Mouse (Mus musculus) hindbrain, embryonic 15.5 days (tissue): Measurements from ENCODE around the gene Sertad4. TPM values are rescaled to one million over a fixed set of nuclear protein-coding genes. Genes with fewer than 3 reads are reported as not detected.

Experiments used
- ATAC-seq: fragments of 200-750 bp; cut with Nextera tagmentation; 2 replicates; pipeline ENCODE4 v1.8.0; 2017; ENCODE audit warnings: low read depth, moderate number of reproducible peaks, moderate TSS enrichment; ENCODE audit not compliant: low FRiP score
- H3K27ac ChIP-seq: fragments of 300-500 bp; sonication (generic); replicated peaks from 2 replicates; pipeline ENCODE4 v1.5.1; 2015; ENCODE audit warnings: mild to moderate bottlenecking, inconsistent platforms
- H3K27me3 ChIP-seq: fragments of 300-500 bp; sonication (generic); 2 replicates; pipeline ENCODE4 v1.6.1; 2015; ENCODE audit warnings: control low read depth, inconsistent platforms
- H3K36me3 ChIP-seq: fragments of 300-500 bp; sonication (generic); 2 replicates; pipeline ENCODE4 v1.6.1; 2015; ENCODE audit warnings: control low read depth, inconsistent platforms
- H3K4me1 ChIP-seq: fragments of 300-500 bp; sonication (generic); replicated peaks from 2 replicates; pipeline ENCODE4 v1.6.1; 2015; ENCODE audit warnings: control low read depth, inconsistent platforms
- H3K4me2 ChIP-seq: fragments of 300-500 bp; sonication (generic); 2 replicates; pipeline ENCODE4 v1.6.1; 2015; ENCODE audit warnings: moderate library complexity, mild to moderate bottlenecking, inconsistent platforms
- H3K4me3 ChIP-seq: fragments of 300-500 bp; sonication (generic); 2 replicates; pipeline ENCODE4 v1.5.1; 2015; ENCODE audit warnings: mild to moderate bottlenecking, inconsistent platforms
- H3K9ac ChIP-seq: fragments of 300-500 bp; sonication (generic); 2 replicates; pipeline ENCODE4 v1.6.1; 2015; ENCODE audit warnings: inconsistent platforms
- H3K9me3 ChIP-seq: fragments of 300-500 bp; sonication (generic); 2 replicates; pipeline ENCODE4 v1.6.1; 2016; ENCODE audit warnings: control low read depth, inconsistent platforms
- WGBS: fragments of 180-500 bp; shearing (Covaris S2); methylation state at CpG from one replicate; pipeline ENCODE4 v1.1.7; 2015; 5-methylcytosine and 5-hydroxymethylcytosine counted together
- polyA plus RNA-seq: library from polyadenylated mRNA; unstranded; fragments of >200 nt; fragmentation: Nextera tagmentation; extraction: Ambion mirVana; gene quantifications from 2 replicates; pipeline ENCODE4 v1.2.1, GENCODE M21; 2015

Sertad4 gene
- polyA plus RNA-seq, 1 experiment from 2014 or later = 19.4 TPM

- Histone ChIP-seq H3K27ac (no peak overlapping the region), H3K4me3 (no peak overlapping the region), H3K4me1 (peaks cover 20% of the 10 kb centered on the region), H3K9ac (no peak overlapping the region), H3K36me3 (no peaks in the 10 kb centered on the region), H3K4me2 (no peak overlapping the region), H3K27me3 (no peaks in the 10 kb centered on the region), H3K9me3 (no peaks in the 10 kb centered on the region)
- 27% methylated on average over 9 of the region's 9 CpGs for WGBS
- no peak for ATAC-seq
These were observed 29.8 kb downstream of the Sertad4 start for GRCm38 (mm10) chr1:192825746-192826145.

- H3K36me3 ChIP-seq = no peaks in the 10 kb centered on the region
- H3K4me2 ChIP-seq = no peak overlapping the region
- ATAC-seq = peak; percentile 80
- H3K4me1 ChIP-seq = peaks cover 14% of the 10 kb centered on the region
- H3K27ac ChIP-seq = peak overlapping the region; percentile 69
- H3K9me3 ChIP-seq = no peaks in the 10 kb centered on the region
- H3K27me3 ChIP-seq = no peaks in the 10 kb centered on the region
- no peak overlapping the region for H3K9ac ChIP-seq
- 15% methylated on average over 13 of the region's 13 CpGs for WGBS
- no peak overlapping the region for H3K4me3 ChIP-seq
These were observed 32.7 kb downstream of the Sertad4 start for GRCm38 (mm10) chr1:192822652-192823525.

- Histone ChIP-seq H3K4me3 (no peak overlapping the region), H3K36me3 (no peaks in the 10 kb centered on the region)
These were observed 33.3 kb downstream of the Sertad4 start for GRCm38 (mm10) chr1:192822309-192822651.

GRCm38 (mm10) chr1:192818334-192818733 lies 37.2 kb downstream of the Sertad4 start:
- Histone ChIP-seq H3K4me1 (peaks cover 9% of the 10 kb centered on the region), H3K27me3 (no peaks in the 10 kb centered on the region), H3K4me3 (no peak overlapping the region), H3K36me3 (no peaks in the 10 kb centered on the region), H3K27ac (no peak overlapping the region), H3K4me2 (no peak overlapping the region), H3K9me3 (no peaks in the 10 kb centered on the region), H3K9ac (no peak overlapping the region)
- 92% methylated on average over 5 of the region's 5 CpGs for WGBS
- no peak for ATAC-seq

More at GRCm38 (mm10) chr1:192822309-192822651, 33.3 kb downstream of the Sertad4 start:
- 56% methylated on average over 1 of the region's 1 CpGs for WGBS
- Histone ChIP-seq H3K4me2 (no peak overlapping the region), H3K27me3 (no peaks in the 10 kb centered on the region), H3K9me3 (no peaks in the 10 kb centered on the region), H3K9ac (no peak overlapping the region), H3K27ac (peak overlapping the region; percentile 69; the same call in 1 of the 2 replicates), H3K4me1 (peaks cover 14% of the 10 kb centered on the region)
- ATAC-seq = no peak

GRCm38 (mm10) chr1:192815789-192816188 lies 39.8 kb downstream of the Sertad4 start:
- Histone ChIP-seq H3K4me2 (no peak overlapping the region), H3K9ac (no peak overlapping the region), H3K27ac (no peak overlapping the region), H3K4me3 (no peak overlapping the region), H3K9me3 (no peaks in the 10 kb centered on the region), H3K4me1 (no peaks in the 10 kb centered on the region), H3K36me3 (no peaks in the 10 kb centered on the region), H3K27me3 (no peaks in the 10 kb centered on the region)
- 70% methylated on average over 2 of the region's 2 CpGs for WGBS
- ATAC-seq = no peak

GRCm38 (mm10) chr1:192814700-192815099 lies 40.9 kb downstream of the Sertad4 start:
- Histone ChIP-seq H3K27ac (no peak overlapping the region), H3K4me2 (no peak overlapping the region), H3K9ac (no peak overlapping the region), H3K9me3 (no peaks in the 10 kb centered on the region), H3K27me3 (no peaks in the 10 kb centered on the region), H3K4me3 (no peak overlapping the region), H3K4me1 (no peaks in the 10 kb centered on the region), H3K36me3 (no peaks in the 10 kb centered on the region)
- 31% methylated on average over 3 of the region's 3 CpGs for WGBS
- no peak for ATAC-seq

- H3K4me3 ChIP-seq = no peak overlapping the region
- no peaks in the 10 kb centered on the region for H3K27me3 ChIP-seq
These were observed 42.8 kb downstream of the Sertad4 start for GRCm38 (mm10) chr1:192812758-192813157.

GRCm38 (mm10) chr1:192812290-192812689 lies 43.3 kb downstream of the Sertad4 start:
- no peaks in the 10 kb centered on the region for H3K27me3 ChIP-seq
- WGBS = 88% methylated on average over 5 of the region's 5 CpGs
- ATAC-seq = no peak
- H3K9ac ChIP-seq = no peak overlapping the region
- H3K27ac ChIP-seq = no peak overlapping the region
- no peak overlapping the region for H3K4me2 ChIP-seq
- H3K4me3 ChIP-seq = no peak overlapping the region
- no peaks in the 10 kb centered on the region for H3K4me1 ChIP-seq
- H3K36me3 ChIP-seq = no peaks in the 10 kb centered on the region
- H3K9me3 ChIP-seq = no peaks in the 10 kb centered on the region

More at GRCm38 (mm10) chr1:192812758-192813157, 42.8 kb downstream of the Sertad4 start:
- no peaks in the 10 kb centered on the region for H3K9me3 ChIP-seq
- H3K4me1 ChIP-seq = no peaks in the 10 kb centered on the region
- no peak for ATAC-seq
- no peaks in the 10 kb centered on the region for H3K36me3 ChIP-seq
- no peak overlapping the region for H3K27ac ChIP-seq
- H3K9ac ChIP-seq = no peak overlapping the region
- WGBS = 94% methylated on average over 9 of the region's 9 CpGs
- no peak overlapping the region for H3K4me2 ChIP-seq

GRCm38 (mm10) chr1:192806168-192807157 lies 49.1 kb downstream of the Sertad4 start:
- no peak overlapping the region for H3K27ac ChIP-seq
- no peak overlapping the region for H3K4me2 ChIP-seq
- no peak overlapping the region for H3K4me3 ChIP-seq
- no peaks in the 10 kb centered on the region for H3K27me3 ChIP-seq
- no peaks in the 10 kb centered on the region for H3K4me1 ChIP-seq
- H3K9ac ChIP-seq = no peak overlapping the region
- H3K36me3 ChIP-seq = no peaks in the 10 kb centered on the region
- ATAC-seq = no peak
- 60% methylated on average over 9 of the region's 10 CpGs for WGBS
- H3K9me3 ChIP-seq = no peaks in the 10 kb centered on the region

- no peaks in the 10 kb centered on the region for H3K9me3 ChIP-seq
These were observed 55.2 kb downstream of the Sertad4 start for GRCm38 (mm10) chr1:192800338-192800737.

GRCm38 (mm10) chr1:192799165-192799991 lies 56.2 kb downstream of the Sertad4 start:
- Histone ChIP-seq H3K36me3 (no peaks in the 10 kb centered on the region), H3K9me3 (no peaks in the 10 kb centered on the region), H3K4me1 (peaks cover 17% of the 10 kb centered on the region), H3K4me3 (no peak overlapping the region), H3K9ac (no peak overlapping the region), H3K4me2 (no peak overlapping the region), H3K27me3 (no peaks in the 10 kb centered on the region), H3K27ac (no peak overlapping the region)
- 35% methylated on average over 10 of the region's 10 CpGs for WGBS
- ATAC-seq = no peak

More at GRCm38 (mm10) chr1:192800338-192800737, 55.2 kb downstream of the Sertad4 start:
- H3K36me3 ChIP-seq = no peaks in the 10 kb centered on the region
- H3K4me3 ChIP-seq = no peak overlapping the region
- no peak overlapping the region for H3K9ac ChIP-seq
- peaks cover 17% of the 10 kb centered on the region for H3K4me1 ChIP-seq
- no peak overlapping the region for H3K4me2 ChIP-seq
- 92% methylated on average over 8 of the region's 8 CpGs for WGBS
- H3K27ac ChIP-seq = no peak overlapping the region
- no peak for ATAC-seq
- H3K27me3 ChIP-seq = no peaks in the 10 kb centered on the region
